Mouse (Mus musculus) kidney, adult 2 months (tissue): ENCODE results near the gene Rab6b.

Source experiments
- CTCF ChIP-seq: fragments of 200-500 bp; conservative IDR thresholded peaks from 2 replicates; pipeline ENCODE4 v1.5.1; 2011; ENCODE audit warnings: low read depth, mild to moderate bottlenecking, control low read depth, low read length, moderate library complexity, mixed read lengths; ENCODE audit not compliant: insufficient read depth, insufficient read length
- POLR2A ChIP-seq: fragments of 200-500 bp; IDR thresholded peaks from one replicate; pipeline ENCODE4 v1.6.1; 2011; ENCODE audit warnings: low read depth, low read length, control low read depth

- no peak for TF ChIP-seq POLR2A
- TF ChIP-seq CTCF, result no peak
These were observed 68.7 kb downstream of the Rab6b start for GRCm38 (mm10) chr9:103180303-103180702.
